Mouse (Mus musculus) heart, adult 2 months (tissue): ENCODE data around the gene Stk4.

Experiments used
- CTCF ChIP-seq: fragments of 200-600 bp; IDR thresholded peaks from 2 replicates; pipeline ENCODE4 v1.8.1; 2022; ENCODE audit warnings: antibody characterized with exemption, mild to moderate bottlenecking, moderate library complexity
- EP300 ChIP-seq: fragments of 200-500 bp; IDR thresholded peaks from 2 replicates; pipeline ENCODE4 v1.6.1; 2011; ENCODE audit warnings: low read depth, low read length, control low read depth; ENCODE audit not compliant: insufficient read depth
- POLR2A ChIP-seq: fragments of 200-500 bp; IDR thresholded peaks from 2 replicates; pipeline ENCODE4 v1.6.1; 2011; ENCODE audit warnings: mild to moderate bottlenecking, low read depth, low read length, control low read depth; ENCODE audit not compliant: insufficient read depth

DNA sequence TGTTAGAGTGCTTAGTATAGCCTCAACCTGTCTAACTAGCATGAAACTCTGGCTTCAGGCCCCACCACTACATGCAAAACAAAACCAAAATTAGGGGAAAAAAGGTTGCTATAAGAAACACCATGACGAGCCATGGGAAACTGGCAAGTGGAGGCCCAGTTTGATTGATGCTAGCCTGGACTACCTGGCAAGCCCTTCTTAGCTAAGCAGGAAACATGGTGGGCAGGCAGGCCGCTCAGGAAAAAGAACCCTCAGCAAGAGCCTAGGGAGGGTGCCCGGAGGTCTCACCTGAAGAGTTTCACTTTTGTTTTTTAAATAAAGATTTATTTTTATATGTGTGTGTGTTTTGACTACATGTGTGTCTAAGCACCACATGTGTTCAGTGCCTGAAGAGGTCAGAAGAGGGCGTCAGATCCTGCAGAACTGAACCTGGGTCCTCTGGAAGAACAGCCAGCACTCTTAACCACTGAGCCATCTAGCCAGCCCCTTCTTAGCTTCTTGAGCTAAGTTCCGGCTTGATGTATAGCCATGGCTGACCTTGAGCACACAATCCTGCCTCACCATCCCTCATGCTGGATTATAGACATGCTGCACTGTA lies 53.1 kb downstream of the Stk4 start:
- TF ChIP-seq CTCF (0 out of 2 replicates have a peak, but pooled peaks have one; percentile 12), POLR2A (no peak), EP300 (no peak)
